ENCODE assay signal across 8 mouse cellular contexts in the genomic region with DNA sequence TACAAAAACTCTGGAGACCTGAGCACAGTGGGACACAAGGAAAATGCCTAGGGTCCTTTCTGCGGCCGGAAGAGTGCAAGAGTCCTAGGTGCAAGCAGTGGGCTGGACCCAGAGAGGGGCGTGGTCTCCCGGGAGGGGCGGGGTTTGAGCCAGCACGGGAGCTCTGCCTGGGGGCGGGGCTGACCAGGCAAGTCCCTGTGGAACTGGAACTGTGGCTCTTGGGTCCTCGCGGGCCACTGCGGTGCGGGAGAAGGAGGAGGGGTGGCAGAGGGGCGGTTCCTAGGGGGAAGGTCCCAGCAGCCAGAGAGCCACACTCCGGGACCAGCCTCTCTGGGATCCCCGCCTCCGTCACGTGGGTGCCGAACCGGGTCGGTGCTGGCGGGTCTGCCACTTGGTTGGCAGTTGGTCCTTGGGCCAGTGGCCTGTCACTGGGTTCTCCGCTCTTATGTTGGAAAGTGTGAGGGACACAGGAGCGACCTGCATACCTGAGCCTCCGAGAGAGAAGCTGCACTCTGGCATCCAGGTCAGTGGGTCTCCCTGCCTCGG. TPM values are rescaled to one million over a fixed set of nuclear protein-coding genes. Genes with fewer than 3 reads are reported as not detected.
A peak's percentile ranks its signal among the peaks of the same experiment; 100 is the strongest.
DNase-seq lines count a peak whose midpoint lies in the region; ATAC-seq and TF ChIP-seq lines count a peak whose summit lies in the region.

A gene (plus strand): TSS at position 351 of the 546 bp plus-strand sequence.

- peak within 1 kb of the TSS; percentile 94 for H3K27ac ChIP-seq in bone marrow macrophage, adult 2 months (ENCODE audit: insufficient read depth, low read depth, low read length)
- peak within 1 kb of the TSS; percentile 65 for H3K27ac ChIP-seq in embryonic facial prominence, embryonic 15.5 days (replicated peaks)
- H3K27ac ChIP-seq in heart, adult 2 months: peak within 1 kb of the TSS; percentile 88
- peak within 1 kb of the TSS; percentile 77 for H3K27ac ChIP-seq in kidney, adult 2 months (ENCODE audit: insufficient read depth, low read depth, low read length)
- peak within 1 kb of the TSS; percentile 78 for H3K27ac ChIP-seq in limb, embryonic 10.5 days
- H3K27ac ChIP-seq in midbrain, embryonic 11.5 days (ENCODE audit: low read depth, low read length): no peak within 1 kb of the TSS

- peak; percentile 92 to 94 for DNase-seq in heart, adult 2 months
- peak; percentile 99 for DNase-seq in kidney, adult 2 months
- peak; percentile 89 for DNase-seq in limb, embryonic 10.5 days (ENCODE audit: low spot score)
- DNase-seq in midbrain, embryonic 11.5 days (ENCODE audit: low spot score, missing footprints): peak; percentile 98
- DNase-seq in right cerebral cortex, postnatal 4 days: peak; percentile 74
- DNase-seq in urinary bladder, postnatal 4 days (ENCODE audit: low spot score in 2 of 2): peak; percentile 90 to 93

- peaks cover 12% of the 10 kb centered on the region for H3K36me3 ChIP-seq in embryonic facial prominence, embryonic 15.5 days
- peaks cover 2% of the 10 kb centered on the region; the same call in 1 of the 2 replicates for H3K36me3 ChIP-seq in heart, adult 2 months (ENCODE audit: control insufficient read depth, insufficient read depth, low read length)
- H3K36me3 ChIP-seq in kidney, adult 2 months (ENCODE audit: control insufficient read depth, insufficient read depth, low read length): no peaks in the 10 kb centered on the region
- peaks cover 23% of the 10 kb centered on the region for H3K36me3 ChIP-seq in limb, embryonic 10.5 days
- no peaks in the 10 kb centered on the region for H3K36me3 ChIP-seq in midbrain, embryonic 11.5 days (ENCODE audit: control insufficient read depth, insufficient read depth, low read length)

- H3K9ac ChIP-seq in embryonic facial prominence, embryonic 15.5 days: peak within 1 kb of the TSS; percentile 31; the same call in 1 of the 2 replicates
- H3K9ac ChIP-seq in heart, adult 2 months (ENCODE audit: low read depth, low read length): peak within 1 kb of the TSS; percentile 65
- H3K9ac ChIP-seq in midbrain, embryonic 11.5 days (ENCODE audit: low read length): peak within 1 kb of the TSS; percentile 49

- H3K27me3 ChIP-seq in embryonic facial prominence, embryonic 15.5 days: no peaks in the 10 kb centered on the region
- H3K27me3 ChIP-seq in heart, adult 2 months (ENCODE audit: control insufficient read depth, insufficient read depth, low read length): no peaks in the 10 kb centered on the region
- H3K27me3 ChIP-seq in kidney, adult 2 months (replicated peaks; ENCODE audit: control insufficient read depth, insufficient read depth, low read length): no peaks in the 10 kb centered on the region
- no peaks in the 10 kb centered on the region for H3K27me3 ChIP-seq in limb, embryonic 10.5 days (ENCODE audit: low read depth, poor library complexity, severe bottlenecking)
- no peaks in the 10 kb centered on the region for H3K27me3 ChIP-seq in midbrain, embryonic 11.5 days (ENCODE audit: control insufficient read depth, insufficient read depth, low read length)

- H3K9me3 ChIP-seq in embryonic facial prominence, embryonic 15.5 days (replicated peaks): no peaks in the 10 kb centered on the region
- no peaks in the 10 kb centered on the region for H3K9me3 ChIP-seq in limb, embryonic 10.5 days (replicated peaks)
- H3K9me3 ChIP-seq in midbrain, embryonic 11.5 days (ENCODE audit: control insufficient read depth, low read length): no peaks in the 10 kb centered on the region

- TF ChIP-seq EP300 in heart, adult 2 months (IDR thresholded peaks at IDR 0.05; ENCODE audit: insufficient read depth, low read depth, low read length): 0 out of 2 replicates have a peak, but pooled peaks have one; percentile 8

- peak within 1 kb of the TSS; percentile 80 for H3K4me3 ChIP-seq in bone marrow macrophage, adult 2 months (ENCODE audit: insufficient read depth, low read length)
- H3K4me3 ChIP-seq in embryonic facial prominence, embryonic 15.5 days (replicated peaks): peak within 1 kb of the TSS; percentile 56
- peak within 1 kb of the TSS; percentile 45 for H3K4me3 ChIP-seq in heart, adult 2 months
- H3K4me3 ChIP-seq in kidney, adult 2 months (ENCODE audit: insufficient read depth, low read depth, low read length): peak within 1 kb of the TSS; percentile 70
- H3K4me3 ChIP-seq in limb, embryonic 10.5 days: peak within 1 kb of the TSS; percentile 68
- peak within 1 kb of the TSS; percentile 51 for H3K4me3 ChIP-seq in midbrain, embryonic 11.5 days (ENCODE audit: low read depth, low read length)

- peaks cover 46% of the 10 kb centered on the region for H3K4me1 ChIP-seq in bone marrow macrophage, adult 2 months (ENCODE audit: control insufficient read depth, insufficient read depth, low read length)
- H3K4me1 ChIP-seq in embryonic facial prominence, embryonic 15.5 days: peaks cover 14% of the 10 kb centered on the region
- H3K4me1 ChIP-seq in heart, adult 2 months (ENCODE audit: control insufficient read depth, insufficient read depth, low read length): no peaks in the 10 kb centered on the region
- H3K4me1 ChIP-seq in kidney, adult 2 months (ENCODE audit: control insufficient read depth, insufficient read depth, low read length): 0 out of 2 replicates have a peak, but pooled peaks cover 2% of the 10 kb centered on the region
- H3K4me1 ChIP-seq in limb, embryonic 10.5 days: peaks cover 34% of the 10 kb centered on the region
- peaks cover 3% of the 10 kb centered on the region; the same call in 1 of the 2 replicates for H3K4me1 ChIP-seq in midbrain, embryonic 11.5 days (ENCODE audit: control insufficient read depth, insufficient read depth, low read length)

- peak; percentile 89 for ATAC-seq in embryonic facial prominence, embryonic 15.5 days (ENCODE audit: insufficient number of reproducible peaks, low FRiP score, low TSS enrichment, low read depth)
- peak; percentile 99 for ATAC-seq in midbrain, embryonic 11.5 days (ENCODE audit: low FRiP score)

- TF ChIP-seq POLR2A in bone marrow macrophage, adult 2 months (IDR thresholded peaks at IDR 0.05; ENCODE audit: borderline replicate concordance, low read depth, low read length): no peak
- TF ChIP-seq POLR2A in heart, adult 2 months (IDR thresholded peaks at IDR 0.05; ENCODE audit: insufficient read depth, low read depth, low read length): peak; percentile 54; the same call in 1 of the 2 replicates
- TF ChIP-seq POLR2A in kidney, adult 2 months (IDR thresholded peaks at IDR 0.05; ENCODE audit: low read depth, low read length): no peak

- H3K79me2 ChIP-seq in heart, adult 2 months (replicated peaks; ENCODE audit: control insufficient read depth, insufficient read depth, low read length): no peaks in the 10 kb centered on the region

- TF ChIP-seq CTCF in bone marrow macrophage, adult 2 months (IDR thresholded peaks at IDR 0.05; ENCODE audit: low read depth, low read length): no peak
- no peak for TF ChIP-seq CTCF in heart, adult 2 months (IDR thresholded peaks at IDR 0.05)
- no peak for TF ChIP-seq CTCF in kidney, adult 2 months (conservative IDR thresholded peaks at IDR 0.05; ENCODE audit: insufficient read depth, insufficient read length, low read depth, low read length)

- intact Hi-C loops in heart, adult 2 months (cut with DNase I): loop anchor here (5.0 to 10.0 kb wide), 3 partner anchors 72 to 150 kb away; no protein-coding TSS in a partner anchor

- peak within 1 kb of the TSS; percentile 94 for H3K4me2 ChIP-seq in embryonic facial prominence, embryonic 15.5 days (replicated peaks)
- peak within 1 kb of the TSS; percentile 94 for H3K4me2 ChIP-seq in midbrain, embryonic 11.5 days

- WGBS in embryonic facial prominence, embryonic 15.5 days: 1% methylated on average over 21 of the region's 24 CpGs
- WGBS in heart, adult 2 months: 2% methylated on average over 23 of the region's 24 CpGs
- 1% methylated on average over 23 of the region's 24 CpGs for whole genome bisulfite sequencing in kidney, adult 2 months
- WGBS in limb, embryonic 10.5 days: under 1% methylated on average over 24 of the region's 24 CpGs
- WGBS in midbrain, embryonic 11.5 days: under 1% methylated on average over 23 of the region's 24 CpGs

RNA-seq across cellular contexts. Expression of the gene that starts here (rescaled TPM):
- polyA plus RNA-seq in bone marrow macrophage, adult 2 months (2012; ENCODE audit: insufficient read depth, insufficient read length, missing spikeins): 44.3 and 45.4 TPM in 2 replicates
- polyA plus RNA-seq in embryonic facial prominence, embryonic 15.5 days (2015; fragmentation: Nextera tagmentation; extraction: Ambion mirVana): 16.6 and 18.6 TPM in 2 replicates
- 10 to 100 TPM; 19.9 to 20.1 TPM for total RNA-seq in heart, adult 2 months (2021)
- polyA plus RNA-seq in heart, adult 2 months (2012; rRNA removed): 17.4 and 21.8 TPM in 2 replicates
- 12.1 and 12.8 TPM in 2 replicates for polyA plus RNA-seq in kidney, adult 2 months (2012; rRNA removed)
- polyA plus RNA-seq in limb, embryonic 10.5 days (2016; fragmentation: Nextera tagmentation; extraction: Ambion mirVana): 22.0 and 24.9 TPM in 2 replicates
- 2.9 and 3.5 TPM in 2 replicates for polyA plus RNA-seq in midbrain, embryonic 11.5 days (2014; fragmentation: Nextera tagmentation; extraction: Ambion mirVana)
